Mouse (Mus musculus): ENCODE results near the gene Fam102a.

The Fam102a gene

DNA sequence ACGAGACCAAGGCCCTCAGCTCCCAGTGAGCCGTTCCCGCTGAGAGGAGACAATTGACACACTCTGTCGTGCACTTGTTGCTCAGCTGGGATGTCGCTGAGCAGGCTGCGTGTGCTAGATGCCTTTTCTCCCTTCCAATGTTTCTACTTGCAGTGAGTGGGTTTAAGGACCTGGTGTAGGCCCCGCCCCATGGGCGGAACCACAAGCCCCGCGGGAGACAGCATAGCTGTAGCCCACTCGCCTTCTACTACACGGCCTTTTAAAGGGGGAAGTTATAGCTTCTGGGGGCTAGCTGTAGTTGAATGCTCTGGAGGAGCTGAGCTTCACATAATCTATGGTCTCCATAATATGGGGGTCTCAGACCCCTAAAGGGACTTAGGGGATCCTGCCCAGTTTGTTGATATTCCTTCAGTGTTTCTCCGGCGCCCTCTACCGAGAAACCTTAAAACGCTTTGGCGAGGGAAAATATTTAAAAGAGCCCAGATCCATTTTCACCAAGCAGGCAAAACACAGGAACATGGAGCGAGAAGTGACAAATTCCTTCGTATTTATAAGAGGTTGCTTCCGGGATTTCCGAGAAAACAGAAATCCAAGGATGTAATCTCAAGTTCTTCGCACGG is 75.6 kb downstream of the Fam102a start:
- DNase-seq, result peak in 1 of 2 experiments; percentile 61

DNA sequence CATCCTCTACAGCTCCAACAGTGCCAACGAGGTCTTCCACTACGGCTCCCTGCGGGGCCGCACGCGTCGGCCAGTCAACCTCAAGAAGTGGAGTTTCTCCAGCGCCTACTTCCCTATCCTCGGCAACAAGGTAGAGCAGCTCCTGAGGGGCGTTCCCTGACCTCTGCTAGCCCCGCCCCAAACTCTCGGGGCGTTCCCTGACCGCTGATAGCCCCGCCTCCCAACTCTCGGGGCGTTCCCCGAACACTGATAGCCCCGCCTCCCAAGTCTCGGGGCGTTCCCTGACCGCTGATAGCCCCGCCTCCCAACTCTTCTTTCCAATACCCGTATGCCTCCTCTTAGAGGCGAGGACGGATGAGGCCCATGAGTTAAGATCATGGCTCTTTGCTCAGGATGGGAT is 77.1 kb downstream of the Fam102a start:
- no peak for DNase-seq

DNA sequence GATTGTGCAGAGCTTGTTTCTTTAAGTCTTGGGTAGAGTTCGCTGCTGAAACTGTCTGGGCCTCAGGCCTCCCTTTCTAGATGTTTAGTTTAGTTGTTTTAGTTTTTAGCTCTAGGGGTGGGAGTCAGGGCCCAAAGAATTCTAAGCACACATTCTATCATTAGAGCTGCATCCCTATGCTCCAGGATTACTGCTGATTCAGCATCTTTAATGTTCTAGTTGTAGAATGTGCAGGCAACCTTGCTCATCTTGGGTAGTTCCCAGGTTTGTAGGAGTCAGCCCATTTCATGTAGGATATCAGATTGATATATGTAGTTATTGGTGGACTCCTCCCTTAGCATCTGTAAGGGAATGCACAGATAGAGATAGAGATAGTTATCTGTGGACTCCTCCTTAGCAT is 82.0 kb downstream of the Fam102a start:
- no peak for DNase-seq

DNA sequence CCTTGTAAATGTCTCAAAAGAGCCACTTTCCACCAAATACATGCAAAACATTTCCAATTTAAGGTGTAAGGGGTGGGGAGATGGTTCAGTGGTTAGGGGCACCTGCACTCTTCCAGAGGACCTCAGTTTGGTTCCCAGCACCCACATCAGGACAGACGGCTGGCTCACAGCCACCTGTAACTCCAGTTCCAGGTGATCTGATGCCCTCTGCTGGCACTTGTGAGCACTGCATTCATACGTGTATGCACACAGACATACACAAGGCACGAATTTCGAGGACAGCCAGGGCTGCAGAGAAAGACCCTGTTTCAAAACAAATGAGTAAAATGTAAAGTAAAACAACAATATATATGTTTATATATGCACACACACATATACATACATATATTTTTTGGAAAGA is 82.5 kb downstream of the Fam102a start:
- DNase-seq, result no peak

DNA sequence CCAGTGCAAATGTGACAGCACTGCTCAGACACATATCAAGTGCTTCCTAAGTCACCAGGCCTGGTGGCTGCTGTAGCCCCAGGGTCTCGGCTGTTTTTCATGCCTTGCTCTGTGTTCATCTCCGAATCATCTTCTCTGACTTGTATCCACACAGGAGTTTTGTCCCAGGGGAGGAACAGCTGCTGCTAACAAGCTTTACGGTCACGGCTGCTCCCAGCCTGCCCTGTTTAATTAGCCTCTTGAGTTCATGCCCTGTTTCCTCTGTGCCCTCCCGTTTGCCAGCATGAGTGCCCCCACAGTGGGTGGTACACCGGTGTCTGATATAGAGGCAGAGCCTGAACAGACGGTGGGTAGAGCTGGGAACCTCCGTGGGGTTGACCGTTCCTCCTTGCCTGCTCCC is 82.9 kb downstream of the Fam102a start:
- no peak for DNase-seq

Data from kidney, postnatal 25 days (tissue).